Mouse (Mus musculus): Measurements from ENCODE around the gene Polr2h. TPM values are rescaled to one million over a fixed set of nuclear protein-coding genes. Genes with fewer than 3 reads are reported as not detected.

Gene Polr2h
- polyA plus RNA-seq, 1 experiment from 2014 or later: 125 TPM

DNA sequence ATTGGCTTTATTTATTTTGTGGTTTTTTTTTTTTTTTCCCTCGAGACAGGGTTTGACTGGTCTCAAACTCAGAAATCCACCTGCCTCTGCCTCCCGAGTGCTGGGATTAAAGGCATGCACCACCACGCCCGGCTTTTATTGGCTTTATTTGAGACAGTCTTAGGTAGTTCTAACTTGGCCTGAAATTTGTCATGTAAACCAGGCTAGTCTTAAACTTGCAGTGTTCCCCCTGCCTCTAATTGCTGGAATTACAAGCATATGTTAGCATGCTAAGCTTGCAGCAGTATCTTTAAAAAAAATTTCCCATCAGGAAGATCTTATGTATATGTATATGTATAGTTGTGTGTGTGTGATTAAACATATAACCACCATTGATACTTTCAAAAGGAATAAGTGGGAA, 40.8 kb upstream of the Polr2h start:
- H3K36me3 ChIP-seq (ENCODE audit: control insufficient read depth, insufficient read depth, low read length): peaks cover 27% of the 10 kb centered on the region
- 86% methylated on average over 4 of the region's 4 CpGs for WGBS

DNA sequence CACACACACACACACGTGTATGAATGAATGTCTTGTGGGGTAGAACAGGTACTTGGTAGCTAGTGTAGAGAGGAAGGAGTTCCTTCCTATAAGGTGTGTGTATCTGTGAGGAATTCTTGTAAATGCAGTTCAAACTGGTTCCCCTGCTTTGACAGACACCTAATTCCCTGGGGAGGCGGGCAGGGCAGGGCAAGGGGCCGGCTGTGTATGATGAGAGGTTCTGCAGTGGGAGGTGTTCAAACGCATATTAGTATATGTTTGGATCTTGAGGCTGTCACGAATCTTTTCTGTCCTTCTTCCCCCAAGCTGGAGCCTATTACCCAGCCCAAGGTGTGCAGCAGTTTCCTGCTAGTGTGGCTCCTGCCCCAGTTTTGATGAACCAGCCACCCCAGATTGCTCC, 40.1 kb upstream of the Polr2h start:
- no peak overlapping the region for H3K9ac ChIP-seq (ENCODE audit: low read length)
- ATAC-seq (ENCODE audit: insufficient read depth, low FRiP score, low TSS enrichment) (no peak), DNase-seq (ENCODE audit: low spot score) (no peak)
- H3K27me3 ChIP-seq (ENCODE audit: control insufficient read depth, insufficient read depth, low read length): no peaks in the 10 kb centered on the region
- no peaks in the 10 kb centered on the region for H3K9me3 ChIP-seq (ENCODE audit: control insufficient read depth, low read length)
- H3K4me3 ChIP-seq (ENCODE audit: low read depth, low read length): no peak overlapping the region
- peaks cover 31% of the 10 kb centered on the region for H3K36me3 ChIP-seq (ENCODE audit: control insufficient read depth, insufficient read depth, low read length)
- peaks cover 15% of the 10 kb centered on the region for H3K4me1 ChIP-seq (ENCODE audit: control insufficient read depth, insufficient read depth, low read length)
- WGBS: 91% methylated on average over 5 of the region's 5 CpGs
- H3K4me2 ChIP-seq (ENCODE audit: low read depth): no peak overlapping the region
- H3K27ac ChIP-seq (ENCODE audit: low read depth, low read length): no peak overlapping the region

More for the DNA sequence above, 40.8 kb upstream of the Polr2h start:
- Histone ChIP-seq H3K27ac (ENCODE audit: low read depth, low read length) (no peak overlapping the region), H3K27me3 (ENCODE audit: control insufficient read depth, insufficient read depth, low read length) (no peaks in the 10 kb centered on the region), H3K9ac (ENCODE audit: low read length) (no peak overlapping the region), H3K9me3 (ENCODE audit: control insufficient read depth, low read length) (no peaks in the 10 kb centered on the region), H3K4me3 (ENCODE audit: low read depth, low read length) (no peak overlapping the region), H3K4me1 (ENCODE audit: control insufficient read depth, insufficient read depth, low read length) (peaks cover 18% of the 10 kb centered on the region), H3K4me2 (ENCODE audit: low read depth) (no peak overlapping the region)
- ATAC-seq (ENCODE audit: insufficient read depth, low FRiP score, low TSS enrichment) (no peak), DNase-seq (ENCODE audit: low spot score) (no peak)

DNA sequence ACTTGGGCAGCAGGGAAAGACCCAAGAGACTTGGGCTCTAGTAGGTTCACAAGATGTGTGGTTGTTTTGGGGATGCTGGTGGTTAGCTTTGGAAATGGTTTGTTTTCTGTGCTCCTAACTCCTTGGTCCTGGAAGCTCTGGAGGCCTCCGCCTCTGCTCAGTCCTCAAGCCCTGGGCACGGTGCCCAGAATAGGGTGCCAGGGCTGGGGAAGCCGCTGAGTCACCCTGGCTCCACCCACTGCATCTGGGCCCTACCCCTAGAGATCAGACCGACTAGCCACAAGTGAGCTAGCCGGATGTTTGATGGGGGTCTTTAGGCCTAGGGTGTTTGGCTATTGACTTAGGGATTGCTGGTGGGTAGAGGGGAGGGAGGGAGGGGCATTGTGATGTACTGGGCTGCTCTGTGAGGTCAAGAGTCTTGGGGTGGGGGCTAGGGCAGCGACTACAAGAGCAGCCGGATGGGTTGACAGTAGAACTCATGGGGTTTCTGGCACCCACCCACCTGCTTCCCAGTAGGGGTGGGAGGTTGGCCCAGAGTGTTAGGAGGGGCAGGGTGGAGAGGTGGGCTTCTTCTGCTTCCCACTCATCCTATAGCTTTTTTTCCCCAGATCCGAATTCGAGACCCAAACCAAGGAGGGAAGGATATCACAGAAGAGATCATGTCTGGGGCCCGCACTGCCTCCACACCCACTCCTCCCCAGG, 39.3 kb upstream of the Polr2h start:
- no peak overlapping the region for H3K27ac ChIP-seq (ENCODE audit: low read depth, low read length)
- H3K4me3 ChIP-seq (ENCODE audit: low read depth, low read length): no peak overlapping the region
- H3K27me3 ChIP-seq (ENCODE audit: control insufficient read depth, insufficient read depth, low read length): no peaks in the 10 kb centered on the region
- H3K36me3 ChIP-seq (ENCODE audit: control insufficient read depth, insufficient read depth, low read length): peaks cover 34% of the 10 kb centered on the region
- H3K4me2 ChIP-seq (ENCODE audit: low read depth): no peak overlapping the region
- ATAC-seq (ENCODE audit: insufficient read depth, low FRiP score, low TSS enrichment) (no peak), DNase-seq (ENCODE audit: low spot score) (no peak)
- peaks cover 15% of the 10 kb centered on the region for H3K4me1 ChIP-seq (ENCODE audit: control insufficient read depth, insufficient read depth, low read length)
- H3K9me3 ChIP-seq (ENCODE audit: control insufficient read depth, low read length): no peaks in the 10 kb centered on the region
- WGBS: 91% methylated on average over 10 of the region's 10 CpGs
- H3K9ac ChIP-seq (ENCODE audit: low read length): no peak overlapping the region

DNA sequence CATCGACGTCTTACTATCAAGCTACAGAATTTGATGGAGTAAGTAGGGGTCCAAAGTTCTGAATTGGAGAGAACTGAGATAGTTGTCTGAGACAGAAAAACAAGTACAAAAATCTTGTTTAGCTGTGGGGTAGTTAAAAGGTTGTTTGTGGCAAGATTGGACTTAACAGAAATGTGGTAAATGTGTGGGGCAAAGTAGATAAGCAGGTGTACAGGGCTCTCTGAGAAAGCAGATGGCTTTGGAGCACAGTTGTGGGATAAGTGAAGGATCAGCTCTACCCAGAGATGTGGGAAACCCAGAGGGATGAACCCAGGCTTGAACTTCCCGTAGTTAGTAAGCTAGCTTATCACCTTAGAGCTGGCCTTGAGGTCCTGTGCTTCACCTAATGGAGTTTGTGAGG, 26.7 kb upstream of the Polr2h start:
- Histone ChIP-seq H3K4me2 (ENCODE audit: low read depth) (no peak overlapping the region), H3K9me3 (ENCODE audit: control insufficient read depth, low read length) (no peaks in the 10 kb centered on the region), H3K27me3 (ENCODE audit: control insufficient read depth, insufficient read depth, low read length) (no peaks in the 10 kb centered on the region), H3K9ac (ENCODE audit: low read length) (no peak overlapping the region), H3K4me3 (ENCODE audit: low read depth, low read length) (no peak overlapping the region), H3K4me1 (ENCODE audit: control insufficient read depth, insufficient read depth, low read length) (peaks cover 14% of the 10 kb centered on the region), H3K27ac (ENCODE audit: low read depth, low read length) (no peak overlapping the region), H3K36me3 (ENCODE audit: control insufficient read depth, insufficient read depth, low read length) (peaks cover 36% of the 10 kb centered on the region)
- DNase-seq (ENCODE audit: low spot score) (no peak), ATAC-seq (ENCODE audit: insufficient read depth, low FRiP score, low TSS enrichment) (no peak)
- WGBS: 89% methylated on average over 3 of the region's 3 CpGs

DNA sequence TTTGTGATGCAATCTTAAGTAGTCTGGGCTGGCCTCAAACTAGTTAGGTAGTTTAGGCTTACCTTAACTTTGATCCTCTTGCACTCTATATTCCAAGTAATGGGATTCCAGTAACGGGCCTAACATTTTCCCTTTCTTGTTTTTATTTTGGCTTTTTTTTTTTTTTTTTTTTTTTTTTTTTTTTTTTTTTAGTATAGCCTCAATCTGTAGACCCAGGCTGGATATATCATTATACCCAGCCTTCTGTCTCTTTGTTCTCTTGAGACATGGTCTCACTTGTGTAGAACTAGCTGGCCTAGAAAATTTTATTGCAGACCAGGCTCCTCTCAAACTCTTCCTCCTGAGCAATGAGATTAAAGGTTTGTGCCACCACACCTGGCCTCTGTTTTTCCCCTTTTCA, 25.8 kb upstream of the Polr2h start:
- H3K9me3 ChIP-seq (ENCODE audit: control insufficient read depth, low read length): no peaks in the 10 kb centered on the region
- H3K27me3 ChIP-seq (ENCODE audit: control insufficient read depth, insufficient read depth, low read length): no peaks in the 10 kb centered on the region
- H3K4me3 ChIP-seq (ENCODE audit: low read depth, low read length): no peak overlapping the region
- no peak overlapping the region for H3K9ac ChIP-seq (ENCODE audit: low read length)
- H3K36me3 ChIP-seq (ENCODE audit: control insufficient read depth, insufficient read depth, low read length): peaks cover 31% of the 10 kb centered on the region
- H3K4me1 ChIP-seq (ENCODE audit: control insufficient read depth, insufficient read depth, low read length): peaks cover 19% of the 10 kb centered on the region
- ATAC-seq (ENCODE audit: insufficient read depth, low FRiP score, low TSS enrichment) (no peak), DNase-seq (ENCODE audit: low spot score) (no peak)
- no peak overlapping the region for H3K4me2 ChIP-seq (ENCODE audit: low read depth)
- 83% methylated on average over 1 of the region's 1 CpGs for WGBS
- H3K27ac ChIP-seq (ENCODE audit: low read depth, low read length): no peak overlapping the region

DNA sequence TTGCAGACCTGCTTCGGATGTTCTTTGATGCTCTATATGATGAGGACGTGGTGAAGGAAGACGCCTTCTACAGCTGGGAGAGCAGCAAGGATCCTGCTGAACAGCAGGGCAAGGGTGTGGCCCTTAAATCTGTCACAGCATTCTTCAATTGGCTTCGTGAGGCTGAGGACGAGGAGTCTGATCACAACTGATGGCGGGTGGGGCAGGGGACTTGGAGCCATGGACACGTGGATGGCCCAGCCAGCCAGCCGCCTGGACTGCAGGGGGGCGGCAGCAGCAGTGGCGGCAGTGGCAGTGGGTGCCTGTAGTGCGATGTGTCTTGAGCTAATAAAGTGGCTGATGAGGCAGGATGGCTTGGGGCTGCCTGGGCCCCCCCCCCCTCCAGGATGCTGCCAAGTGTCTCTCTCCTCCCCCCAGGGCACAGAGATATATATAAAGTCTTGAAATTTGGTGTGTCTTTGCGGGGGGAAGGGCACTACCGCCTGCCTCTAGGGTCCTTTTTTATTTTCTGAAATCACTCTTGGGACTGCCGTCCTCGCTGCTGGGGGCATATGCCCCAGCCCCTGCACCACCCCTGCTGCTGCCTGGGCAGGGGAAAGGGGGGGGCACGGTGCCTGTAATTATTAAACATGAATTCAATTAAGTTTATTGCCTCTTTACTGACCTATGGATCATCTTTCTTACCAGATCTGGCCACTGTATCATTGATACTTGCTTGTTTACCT, 25.1 kb upstream of the Polr2h start:
- H3K4me3 ChIP-seq (ENCODE audit: low read depth, low read length): peak overlapping the region; percentile 51
- peaks cover 24% of the 10 kb centered on the region for H3K36me3 ChIP-seq (ENCODE audit: control insufficient read depth, insufficient read depth, low read length)
- H3K4me1 ChIP-seq (ENCODE audit: control insufficient read depth, insufficient read depth, low read length): peaks cover 20% of the 10 kb centered on the region
- peak overlapping the region; percentile 80 for H3K27ac ChIP-seq (ENCODE audit: low read depth, low read length)
- no peak overlapping the region; the same call in 1 of the 2 replicates for H3K9ac ChIP-seq (ENCODE audit: low read length)
- WGBS: 39% methylated on average over 16 of the region's 16 CpGs
- H3K27me3 ChIP-seq (ENCODE audit: control insufficient read depth, insufficient read depth, low read length): no peaks in the 10 kb centered on the region
- DNase-seq (ENCODE audit: low spot score) (no peak), ATAC-seq (ENCODE audit: insufficient read depth, low FRiP score, low TSS enrichment) (no peak)
- peak overlapping the region; percentile 72; the same call in 1 of the 2 replicates for H3K4me2 ChIP-seq (ENCODE audit: low read depth)
- no peaks in the 10 kb centered on the region for H3K9me3 ChIP-seq (ENCODE audit: control insufficient read depth, low read length)

DNA sequence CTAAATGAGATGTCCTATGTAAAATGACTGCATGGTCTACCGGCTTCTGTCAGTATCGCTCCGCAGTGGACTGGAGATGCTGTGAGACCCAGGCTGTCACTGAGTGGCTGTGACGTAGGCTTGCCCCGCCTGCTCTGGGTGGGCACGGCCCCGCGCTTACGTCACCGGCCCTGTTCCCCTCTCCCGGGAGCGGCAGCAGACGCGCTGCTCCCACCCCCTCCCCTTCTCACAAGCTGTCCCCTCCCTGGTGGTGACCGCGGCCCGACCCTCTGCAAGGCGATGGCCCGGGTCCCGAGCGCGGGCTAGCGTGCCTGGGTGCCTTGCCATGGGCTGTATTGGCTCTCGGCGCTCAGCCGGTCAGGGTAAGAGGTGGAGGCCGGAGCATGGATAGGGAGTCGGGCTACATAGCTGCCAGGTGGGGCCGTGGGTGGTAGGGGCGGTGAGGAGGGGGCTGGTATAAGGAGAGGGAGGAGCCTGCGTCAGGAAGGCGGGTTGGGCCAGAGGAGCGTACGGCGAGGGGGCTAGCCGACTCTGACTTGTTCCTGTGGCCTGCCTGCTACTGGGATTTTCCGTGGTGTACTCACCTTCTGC, 24.3 kb upstream of the Polr2h start, which contains the start of gene Fam131a:
TSS of gene Fam131a (plus strand) at position 131 of the 591 bp plus-strand sequence.
- under 1% methylated on average over 32 of the region's 37 CpGs for WGBS
- Histone ChIP-seq H3K4me1 (ENCODE audit: control insufficient read depth, insufficient read depth, low read length) (peaks cover 20% of the 10 kb centered on the region), H3K4me2 (ENCODE audit: low read depth) (peak within 1 kb of the TSS; percentile 72), H3K9ac (ENCODE audit: low read length) (peak within 1 kb of the TSS; percentile 60), H3K4me3 (ENCODE audit: low read depth, low read length) (peak within 1 kb of the TSS; percentile 51), H3K27ac (ENCODE audit: low read depth, low read length) (peak within 1 kb of the TSS; percentile 80), H3K9me3 (ENCODE audit: control insufficient read depth, low read length) (no peaks in the 10 kb centered on the region), H3K36me3 (ENCODE audit: control insufficient read depth, insufficient read depth, low read length) (peaks cover 21% of the 10 kb centered on the region), H3K27me3 (ENCODE audit: control insufficient read depth, insufficient read depth, low read length) (no peaks in the 10 kb centered on the region)
- DNase-seq (ENCODE audit: low spot score): peak; percentile 95
- peak; percentile 94 for ATAC-seq (ENCODE audit: insufficient read depth, low FRiP score, low TSS enrichment)

DNA sequence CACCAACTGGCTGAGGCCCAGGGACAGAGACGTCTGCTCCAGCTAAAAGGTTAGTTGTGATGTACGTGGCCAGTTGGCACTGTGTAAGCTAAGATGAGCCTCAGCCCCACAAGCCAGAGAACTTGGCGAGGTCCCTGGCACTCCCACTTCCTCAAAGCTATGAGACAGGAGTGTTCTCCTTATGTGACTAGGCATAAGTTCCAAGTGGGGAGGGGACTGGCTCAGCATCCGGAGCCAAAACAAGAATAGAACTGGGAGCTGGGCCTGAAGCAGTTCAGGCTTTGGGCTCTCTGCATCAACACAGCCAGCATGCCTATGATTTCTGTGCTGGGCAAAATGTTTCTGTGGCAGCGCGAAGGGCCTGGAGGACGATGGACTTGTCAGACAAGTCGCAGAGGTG, 22.7 kb upstream of the Polr2h start:
- H3K27ac ChIP-seq (ENCODE audit: low read depth, low read length): no peak overlapping the region
- 83% methylated on average over 8 of the region's 8 CpGs for WGBS

More for the DNA sequence above, 22.7 kb upstream of the Polr2h start:
- Histone ChIP-seq H3K27me3 (ENCODE audit: control insufficient read depth, insufficient read depth, low read length) (no peaks in the 10 kb centered on the region), H3K36me3 (ENCODE audit: control insufficient read depth, insufficient read depth, low read length) (peaks cover 8% of the 10 kb centered on the region), H3K9ac (ENCODE audit: low read length) (no peak overlapping the region; the same call in 1 of the 2 replicates), H3K4me2 (ENCODE audit: low read depth) (peak overlapping the region; percentile 74; the same call in 1 of the 2 replicates), H3K4me1 (ENCODE audit: control insufficient read depth, insufficient read depth, low read length) (peaks cover 20% of the 10 kb centered on the region), H3K4me3 (ENCODE audit: low read depth, low read length) (no peak overlapping the region), H3K9me3 (ENCODE audit: control insufficient read depth, low read length) (no peaks in the 10 kb centered on the region)
- ATAC-seq (ENCODE audit: insufficient read depth, low FRiP score, low TSS enrichment) (no peak), DNase-seq (ENCODE audit: low spot score) (no peak)
